Mouse (Mus musculus) kidney, postnatal 0 days (tissue): ENCODE measurements around the gene Csf2rb. TPM values are rescaled to one million over a fixed set of nuclear protein-coding genes. Genes with fewer than 3 reads are reported as not detected.
"Not testable (repeated sequence)": the region's sequence is repeated elsewhere in the genome, so short reads cannot be mapped to it uniquely, and the experiment has no call there.

Experiments used
- ATAC-seq: fragments of 200-750 bp; cut with Nextera tagmentation; replicated peaks from 2 replicates; pipeline ENCODE4 v1.8.0; 2017; ENCODE audit warnings: low read depth, moderate number of reproducible peaks, moderate TSS enrichment, moderate library complexity; ENCODE audit not compliant: low FRiP score
- DNase-seq: peaks from one replicate; pipeline ENCODE4 v3.0.0-alpha.2; 2016; ENCODE audit warnings: low spot score
- H3K27ac ChIP-seq: fragments of 300-500 bp; sonication (generic); 2 replicates; pipeline ENCODE4 v1.5.1; 2014; ENCODE audit warnings: mild to moderate bottlenecking
- H3K27me3 ChIP-seq: fragments of 300-500 bp; sonication (generic); 2 replicates; pipeline ENCODE4 v1.6.1; 2014; ENCODE audit warnings: low read length, mixed read lengths; ENCODE audit not compliant: insufficient read depth
- H3K36me3 ChIP-seq: fragments of 300-500 bp; sonication (generic); 2 replicates; pipeline ENCODE4 v1.6.1; 2014; ENCODE audit warnings: low read length, mixed read lengths; ENCODE audit not compliant: insufficient read depth
- H3K4me1 ChIP-seq: fragments of 300-500 bp; sonication (generic); replicated peaks from 2 replicates; pipeline ENCODE4 v1.6.1; 2014; ENCODE audit warnings: antibody characterized with exemption, low read length, mixed read lengths; ENCODE audit not compliant: insufficient read depth
- H3K4me2 ChIP-seq: fragments of 300-500 bp; sonication (generic); 2 replicates; pipeline ENCODE4 v1.6.1; 2014; ENCODE audit warnings: mild to moderate bottlenecking, low read length, moderate library complexity, mixed read lengths
- H3K4me3 ChIP-seq: fragments of 300-500 bp; sonication (generic); replicated peaks from 2 replicates; pipeline ENCODE4 v1.5.1; 2014; ENCODE audit warnings: low read depth, low read length
- H3K9ac ChIP-seq: fragments of 300-500 bp; sonication (generic); 2 replicates; pipeline ENCODE4 v1.6.1; 2014; ENCODE audit warnings: low read depth, low read length
- H3K9me3 ChIP-seq: fragments of 300-500 bp; sonication (generic); replicated peaks from 2 replicates; pipeline ENCODE4 v1.6.1; 2016; ENCODE audit warnings: low read length, inconsistent platforms, mixed read lengths
- CTCF ChIP-seq: IDR thresholded peaks from 2 replicates; pipeline ENCODE4 v1.5.1; 2016; ENCODE audit warnings: antibody characterized with exemption, low read depth, mild to moderate bottlenecking, moderate library complexity
- WGBS: fragments of 180-500 bp; shearing (Covaris S2); extraction: QIAGEN DNeasy Blood & Tissue Kit; methylation state at CpG from one replicate; pipeline ENCODE4 v1.1.7; 2014; 5-methylcytosine and 5-hydroxymethylcytosine counted together
- polyA plus RNA-seq: library from polyadenylated mRNA; unstranded; fragments of >200 nt; fragmentation: Nextera tagmentation; extraction: Ambion mirVana; gene quantifications from 2 replicates; pipeline ENCODE4 v1.2.1, GENCODE M21; 2015

Gene Csf2rb
- polyA plus RNA-seq, 1 experiment from 2014 or later: 1.8 TPM

GRCm38 (mm10) chr15:78324294-78324693, 1.3 kb upstream of the Csf2rb start:
- H3K4me1 ChIP-seq: no peaks in the 10 kb centered on the region
- no peak overlapping the region for H3K9ac ChIP-seq
- no peak overlapping the region for H3K4me2 ChIP-seq
- no peak for DNase-seq
- no peak for TF ChIP-seq CTCF
- H3K9me3 ChIP-seq: no peaks in the 10 kb centered on the region
- WGBS: 86% methylated on average over 2 of the region's 2 CpGs
- no peaks in the 10 kb centered on the region for H3K36me3 ChIP-seq
- no peak overlapping the region for H3K27ac ChIP-seq
- ATAC-seq: no peak
- H3K27me3 ChIP-seq: no peaks in the 10 kb centered on the region
- no peak overlapping the region for H3K4me3 ChIP-seq

- WGBS: 84% methylated on average over 10 of the region's 10 CpGs
- no peak for TF ChIP-seq CTCF
- Histone ChIP-seq H3K27ac (no peak overlapping the region), H3K4me2 (no peak overlapping the region), H3K27me3 (no peaks in the 10 kb centered on the region), H3K9ac (no peak overlapping the region), H3K4me3 (no peak overlapping the region), H3K36me3 (no peaks in the 10 kb centered on the region), H3K4me1 (no peaks in the 10 kb centered on the region), H3K9me3 (no peaks in the 10 kb centered on the region)
- DNase-seq: no peak
- no peak for ATAC-seq
These were observed 1.2 kb downstream of the Csf2rb start for GRCm38 (mm10) chr15:78326747-78327146.

GRCm38 (mm10) chr15:78327753-78328341, 2.3 kb downstream of the Csf2rb start:
- H3K27ac ChIP-seq, H3K36me3 ChIP-seq, H3K4me2 ChIP-seq, H3K4me3 ChIP-seq, ATAC-seq, H3K27me3 ChIP-seq, H3K9ac ChIP-seq, H3K4me1 ChIP-seq, H3K9me3 ChIP-seq, DNase-seq: not testable (repeated sequence)
- WGBS: 77% methylated on average over 6 of the region's 6 CpGs

GRCm38 (mm10) chr15:78328520-78329097, 3.1 kb downstream of the Csf2rb start:
- ATAC-seq (no peak), DNase-seq (no peak)
- 88% methylated on average over 3 of the region's 3 CpGs for WGBS
- Histone ChIP-seq H3K4me3 (no peak overlapping the region), H3K4me2 (no peak overlapping the region), H3K9ac (no peak overlapping the region), H3K4me1 (no peaks in the 10 kb centered on the region), H3K27me3 (no peaks in the 10 kb centered on the region), H3K9me3 (no peaks in the 10 kb centered on the region), H3K36me3 (no peaks in the 10 kb centered on the region), H3K27ac (no peak overlapping the region)
- no peak for TF ChIP-seq CTCF

GRCm38 (mm10) chr15:78329972-78330371, 4.4 kb downstream of the Csf2rb start:
- not testable (repeated sequence) for H3K27ac ChIP-seq, ATAC-seq, H3K4me3 ChIP-seq, H3K9me3 ChIP-seq, DNase-seq, H3K27me3 ChIP-seq, H3K4me1 ChIP-seq, H3K4me2 ChIP-seq, H3K36me3 ChIP-seq, H3K9ac ChIP-seq
- WGBS: 79% methylated on average over 6 of the region's 6 CpGs

- TF ChIP-seq CTCF: no peak
- no peak for ATAC-seq
These were observed 5.2 kb downstream of the Csf2rb start for GRCm38 (mm10) chr15:78330706-78331105.

More at GRCm38 (mm10) chr15:78330706-78331105, 5.2 kb downstream of the Csf2rb start:
- H3K27ac ChIP-seq: no peak overlapping the region
- no peak overlapping the region for H3K4me2 ChIP-seq
- H3K27me3 ChIP-seq: no peaks in the 10 kb centered on the region
- DNase-seq: no peak
- no peak overlapping the region for H3K9ac ChIP-seq
- 80% methylated on average over 4 of the region's 4 CpGs for WGBS
- H3K9me3 ChIP-seq: no peaks in the 10 kb centered on the region
- no peaks in the 10 kb centered on the region for H3K36me3 ChIP-seq
- no peaks in the 10 kb centered on the region for H3K4me1 ChIP-seq
- H3K4me3 ChIP-seq: no peak overlapping the region
